Mouse (Mus musculus) MEL (cell line): ENCODE measurements around the gene Anks1. TPM values are rescaled to one million over a fixed set of nuclear protein-coding genes. Genes with fewer than 3 reads are reported as not detected.

Experiments
- DNase-seq: peaks from one replicate; pipeline ENCODE4 v3.0.0; 2011; ENCODE audit warnings: low read depth, low spot score
- H3K27ac ChIP-seq: 2 replicates; pipeline ENCODE4 v1.5.1; 2012; ENCODE audit warnings: low read depth, mild to moderate bottlenecking, control low read depth, low read length, moderate library complexity; ENCODE audit not compliant: control insufficient read depth
- H3K27me3 ChIP-seq, 2 experiments: fragments of 150-350 bp in 1 of 2; sonication (generic) in 1 of 2; 2 replicates each; pipeline ENCODE4 v1.6.1; 2012; ENCODE audit warnings: low read length in 2 of 2, mild to moderate bottlenecking in 2 of 2, improper control_type of control experiment in 1 of 2, moderate library complexity in 1 of 2; ENCODE audit not compliant: insufficient read depth in 2 of 2, control insufficient read depth in 1 of 2
- H3K36me3 ChIP-seq, 2 experiments: 2 replicates each; pipeline ENCODE4 v1.6.1; 2012 to 2014; ENCODE audit warnings: low read length in 2 of 2, improper control_type of control experiment in 1 of 2, inconsistent platforms in 1 of 2, mild to moderate bottlenecking in 1 of 2; ENCODE audit not compliant: insufficient read depth in 2 of 2, control insufficient read depth in 1 of 2
- H3K4me1 ChIP-seq, 2 experiments: fragments of 150-350 bp in 1 of 2; sonication (generic) in 1 of 2; 2 replicates each; pipeline ENCODE4 v1.6.1; 2012; ENCODE audit warnings: low read length in 2 of 2, improper control_type of control experiment in 1 of 2, mild to moderate bottlenecking in 1 of 2; ENCODE audit not compliant: insufficient read depth in 2 of 2, control insufficient read depth in 1 of 2
- H3K4me3 ChIP-seq, 2 experiments: fragments of 150-350 bp in 1 of 2; sonication (generic) in 1 of 2; 2 replicates each; pipeline ENCODE4 v1.5.1; 2012; ENCODE audit warnings: low read depth in 2 of 2, low read length in 2 of 2, mild to moderate bottlenecking in 2 of 2, moderate library complexity in 2 of 2, control low read depth in 1 of 2, improper control_type of control experiment in 1 of 2; ENCODE audit not compliant: control insufficient read depth in 1 of 2, insufficient read depth in 1 of 2
- H3K79me2 ChIP-seq: 2 replicates; pipeline ENCODE4 v1.6.1; 2012; ENCODE audit warnings: mild to moderate bottlenecking, low read length, moderate library complexity; ENCODE audit not compliant: control insufficient read depth, poor library complexity, insufficient read depth
- H3K9ac ChIP-seq: 2 replicates; pipeline ENCODE4 v1.6.1; 2012; ENCODE audit warnings: low read depth, mild to moderate bottlenecking, control low read depth, low read length, moderate library complexity; ENCODE audit not compliant: control insufficient read depth, poor library complexity, severe bottlenecking
- H3K9me3 ChIP-seq: fragments of 150-350 bp; sonication (generic); replicated peaks from 2 replicates; pipeline ENCODE4 v1.6.1; 2012; ENCODE audit warnings: mild to moderate bottlenecking, low read length, improper control_type of control experiment, moderate library complexity; ENCODE audit not compliant: insufficient read depth
- BHLHE40 ChIP-seq: IDR thresholded peaks from 2 replicates; pipeline ENCODE4 v1.6.1; 2012; ENCODE audit warnings: low read depth, mild to moderate bottlenecking, inconsistent platforms, low read length, improper control_type of control experiment, borderline replicate concordance
- CHD1 ChIP-seq: IDR thresholded peaks from 2 replicates; pipeline ENCODE4 v1.6.1; 2012; ENCODE audit warnings: low read depth, mild to moderate bottlenecking, inconsistent platforms, low read length, improper control_type of control experiment
- CTCF ChIP-seq, 3 experiments: IDR thresholded peaks in 2 of 3; conservative IDR thresholded peaks in 1 of 3; 2 replicates each; pipeline ENCODE4 v1.5.1; 2011 to 2012; ENCODE audit warnings: low read length in 3 of 3, low read depth in 2 of 3, mild to moderate bottlenecking in 2 of 3, improper control_type of control experiment in 1 of 3, inconsistent platforms in 1 of 3, mixed read lengths in 1 of 3, moderate library complexity in 1 of 3; ENCODE audit not compliant: control insufficient read depth in 1 of 3, insufficient read depth in 1 of 3, poor library complexity in 1 of 3, severe bottlenecking in 1 of 3
- EP300 ChIP-seq, 2 experiments: IDR thresholded peaks; 2 replicates each; pipeline ENCODE4 v1.6.1; 2011; ENCODE audit warnings: improper control_type of control experiment in 2 of 2, low read length in 2 of 2, low read depth in 1 of 2, mild to moderate bottlenecking in 1 of 2
- ETS1 ChIP-seq: IDR thresholded peaks from 2 replicates; pipeline ENCODE4 v1.6.1; 2012; ENCODE audit warnings: low read depth, mild to moderate bottlenecking, inconsistent platforms, low read length, improper control_type of control experiment, moderate library complexity
- GABPA ChIP-seq: IDR thresholded peaks from 2 replicates; pipeline ENCODE4 v1.6.1; 2012; ENCODE audit warnings: low read depth, mild to moderate bottlenecking, inconsistent platforms, low read length, improper control_type of control experiment, moderate library complexity
- GATA1 ChIP-seq: IDR thresholded peaks from 2 replicates; pipeline ENCODE4 v1.6.1; 2011; ENCODE audit warnings: low read depth, low read length, improper control_type of control experiment
- HCFC1 ChIP-seq: IDR thresholded peaks from 2 replicates; pipeline ENCODE4 v1.6.1; 2012; ENCODE audit warnings: low read depth, mild to moderate bottlenecking, inconsistent platforms, low read length, improper control_type of control experiment, moderate library complexity
- MYC ChIP-seq: IDR thresholded peaks from 2 replicates; pipeline ENCODE4 v1.6.1; 2011; ENCODE audit warnings: low read depth, mild to moderate bottlenecking, low read length, improper control_type of control experiment, moderate library complexity
- NELFE ChIP-seq: IDR thresholded peaks from 2 replicates; pipeline ENCODE4 v1.6.1; 2011; ENCODE audit warnings: low read depth, low read length, improper control_type of control experiment
- NRF1 ChIP-seq: IDR thresholded peaks from 2 replicates; pipeline ENCODE4 v1.6.1; 2014; ENCODE audit warnings: low read depth, mild to moderate bottlenecking, inconsistent platforms, low read length, improper control_type of control experiment, moderate library complexity; ENCODE audit not compliant: poor library complexity, insufficient read depth, severe bottlenecking
- POLR2A ChIP-seq, 2 experiments: IDR thresholded peaks; 2 replicates each; pipeline ENCODE4 v1.6.1; 2011 to 2012; ENCODE audit warnings: low read length in 2 of 2, mild to moderate bottlenecking in 2 of 2, control low read depth in 1 of 2, improper control_type of control experiment in 1 of 2, low read depth in 1 of 2, moderate library complexity in 1 of 2; ENCODE audit not compliant: control insufficient read depth in 1 of 2, insufficient read depth in 1 of 2, poor library complexity in 1 of 2
- POLR2AphosphoS5 ChIP-seq: IDR thresholded peaks from 2 replicates; pipeline ENCODE4 v1.6.1; 2012; ENCODE audit warnings: low read depth, borderline replicate concordance, mild to moderate bottlenecking, inconsistent platforms, low read length, moderate library complexity, mixed read lengths
- RAD21 ChIP-seq: IDR thresholded peaks from 2 replicates; pipeline ENCODE4 v1.6.1; 2011; ENCODE audit warnings: mild to moderate bottlenecking, low read depth, low read length, improper control_type of control experiment
- RCOR1 ChIP-seq: IDR thresholded peaks from 2 replicates; pipeline ENCODE4 v1.6.1; 2012; ENCODE audit warnings: low read depth, mild to moderate bottlenecking, inconsistent platforms, low read length, improper control_type of control experiment
- TBP ChIP-seq: IDR thresholded peaks from 2 replicates; pipeline ENCODE4 v1.8.0; 2011; ENCODE audit warnings: low read depth, low read length, improper control_type of control experiment
- UBTF ChIP-seq: IDR thresholded peaks from 2 replicates; pipeline ENCODE4 v1.6.1; 2012; ENCODE audit warnings: low read depth, mild to moderate bottlenecking, inconsistent platforms, low read length, improper control_type of control experiment, moderate library complexity, borderline replicate concordance; ENCODE audit not compliant: insufficient read depth
- USF1 ChIP-seq: IDR thresholded peaks from 2 replicates; pipeline ENCODE4 v1.6.1; 2014; ENCODE audit warnings: low read depth, mild to moderate bottlenecking, inconsistent platforms, low read length, improper control_type of control experiment, moderate library complexity
- USF2 ChIP-seq, 2 experiments: IDR thresholded peaks; 2 replicates each; pipeline ENCODE4 v1.6.1; 2011 to 2012; ENCODE audit warnings: improper control_type of control experiment in 2 of 2, low read length in 2 of 2, borderline replicate concordance in 1 of 2, inconsistent platforms in 1 of 2, low read depth in 1 of 2, mild to moderate bottlenecking in 1 of 2; ENCODE audit not compliant: insufficient read depth in 1 of 2
- ZC3H11A ChIP-seq: IDR thresholded peaks from 2 replicates; pipeline ENCODE4 v1.6.1; 2012; ENCODE audit warnings: low read depth, mild to moderate bottlenecking, inconsistent platforms, low read length, improper control_type of control experiment
- ZKSCAN1 ChIP-seq: IDR thresholded peaks from 2 replicates; pipeline ENCODE4 v1.6.1; 2012; ENCODE audit warnings: low read depth, mild to moderate bottlenecking, inconsistent platforms, low read length, improper control_type of control experiment, moderate library complexity
- ZNF384 ChIP-seq: IDR thresholded peaks from 2 replicates; pipeline ENCODE4 v1.6.1; 2012; ENCODE audit warnings: low read depth, mild to moderate bottlenecking, inconsistent platforms, low read length, improper control_type of control experiment
- polyA plus RNA-seq, 2 experiments: library from polyadenylated mRNA; stranded (reverse) in 1 of 2; unstranded in 1 of 2; fragments of >175 nt in 1 of 2; fragments of >200 nt in 1 of 2; gene quantifications; 2 replicates each; pipeline versions ENCODE4 v1.2.1 to v1.2.4; 2012; ENCODE audit warnings: low replicate concordance in 2 of 2, low read depth in 1 of 2; ENCODE audit not compliant: insufficient read length in 2 of 2, insufficient read depth in 1 of 2, missing spikeins in 1 of 2
- total RNA-seq: library from RNA; depleted of rRNA; stranded (reverse); fragments of 300-350 nt; gene quantifications from 2 replicates; pipeline ENCODE4 v1.2.3, GENCODE M21; 2012

Gene Anks1
- total and polyA plus RNA-seq, 3 experiments: 11.9 to 15.9 TPM; not detected in 1

- TF ChIP-seq ETS1 (no peak), POLR2AphosphoS5 (no peak), EP300 (IDR thresholded peaks at IDR 0.05; ENCODE audit: low read depth in 1 of 2, low read length in 2 of 2) (no peak), UBTF (no peak), USF1 (no peak), ZC3H11A (no peak), NRF1 (no peak), ZNF384 (no peak), NELFE (no peak), CHD1 (no peak), GATA1 (no peak)
- TF ChIP-seq, all 39 proteins: peak for 0
- no peak overlapping the region for H3K27ac ChIP-seq
Measured at GRCm38 (mm10) chr17:27971496-27971895, 62.4 kb downstream of the Anks1 start.

DNA sequence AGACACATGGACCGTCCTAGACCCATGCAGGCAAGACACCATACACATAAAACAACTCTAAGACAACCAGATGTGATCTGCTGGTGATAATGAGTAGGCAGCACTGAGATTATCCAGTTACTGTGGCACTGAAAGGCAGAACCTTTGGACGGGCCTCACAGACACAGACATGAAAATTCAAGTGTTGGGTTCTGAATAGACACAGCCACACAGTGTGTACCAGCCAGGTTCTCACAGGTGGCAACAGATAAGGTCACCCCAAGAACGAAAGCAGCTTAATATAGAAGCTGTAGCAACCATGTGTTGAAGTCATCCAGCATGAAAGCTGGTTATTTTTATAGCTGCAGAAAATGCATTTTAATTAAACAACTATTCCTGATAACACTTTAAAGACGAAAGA is 64.2 kb downstream of the Anks1 start:
- no peaks in the 10 kb centered on the region for H3K9me3 ChIP-seq
- no peaks in the 10 kb centered on the region for H3K4me1 ChIP-seq
- H3K9ac ChIP-seq: no peak overlapping the region
- no peak overlapping the region for H3K27ac ChIP-seq
- no peak for TF ChIP-seq ETS1
- TF ChIP-seq ZKSCAN1: no peak
- TF ChIP-seq ZNF384: no peak
- TF ChIP-seq RAD21: no peak
- TF ChIP-seq GABPA: no peak
- TF ChIP-seq POLR2A (IDR thresholded peaks at IDR 0.05; ENCODE audit: control insufficient read depth in 1 of 2, insufficient read depth in 1 of 2, low read depth in 1 of 2, low read length in 2 of 2, poor library complexity in 1 of 2): no peak
- no peak for TF ChIP-seq NELFE
- TF ChIP-seq NRF1: no peak
- no peak for TF ChIP-seq RCOR1
- TF ChIP-seq HCFC1: no peak
- TF ChIP-seq CTCF (IDR thresholded peaks at IDR 0.05 in 2 of 3, conservative IDR thresholded peaks at IDR 0.05 in 1 of 3; ENCODE audit: control insufficient read depth in 1 of 3, insufficient read depth in 1 of 3, low read depth in 2 of 3, low read length in 3 of 3, poor library complexity in 1 of 3, severe bottlenecking in 1 of 3): no peak
- TF ChIP-seq BHLHE40: no peak
- TF ChIP-seq TBP: no peak
- TF ChIP-seq MYC: no peak
- TF ChIP-seq USF2 (IDR thresholded peaks at IDR 0.05; ENCODE audit: borderline replicate concordance in 1 of 2, insufficient read depth in 1 of 2, low read depth in 1 of 2, low read length in 2 of 2): no peak
- TF ChIP-seq GATA1: no peak
- H3K27me3 ChIP-seq: no peaks in the 10 kb centered on the region
- no peaks in the 10 kb centered on the region for H3K79me2 ChIP-seq
- H3K36me3 ChIP-seq: no peaks in the 10 kb centered on the region
- no peak overlapping the region for H3K4me3 ChIP-seq
- DNase-seq: no peak

More at GRCm38 (mm10) chr17:27971496-27971895, 62.4 kb downstream of the Anks1 start:
- no peak for DNase-seq
- Histone ChIP-seq H3K27me3 (no peaks in the 10 kb centered on the region), H3K9me3 (no peaks in the 10 kb centered on the region), H3K4me3 (no peak overlapping the region), H3K36me3 (no peaks in the 10 kb centered on the region), H3K4me1 (no peaks in the 10 kb centered on the region), H3K9ac (no peak overlapping the region), H3K79me2 (no peaks in the 10 kb centered on the region)
